Mouse (Mus musculus) kidney, adult 2 months (tissue): ENCODE data around the gene Tm6sf1. TPM values are rescaled to one million over a fixed set of nuclear protein-coding genes. Genes with fewer than 3 reads are reported as not detected.

Source experiments
- DNase-seq: peaks from one replicate; pipeline ENCODE4 v3.0.0; 2021
- H3K27ac ChIP-seq: fragments of 200-500 bp; 2 replicates; pipeline ENCODE4 v1.5.1; 2012; ENCODE audit warnings: low read depth, low read length, control low read depth, inconsistent platforms; ENCODE audit not compliant: insufficient read depth
- H3K27me3 ChIP-seq: fragments of 200-500 bp; replicated peaks from 2 replicates; pipeline ENCODE4 v1.6.1; 2012; ENCODE audit warnings: mild to moderate bottlenecking, moderate library complexity, low read length, inconsistent platforms; ENCODE audit not compliant: control insufficient read depth, insufficient read depth
- H3K36me3 ChIP-seq: fragments of 200-500 bp; 2 replicates; pipeline ENCODE4 v1.6.1; 2012; ENCODE audit warnings: mild to moderate bottlenecking, moderate library complexity, low read length, inconsistent platforms; ENCODE audit not compliant: control insufficient read depth, insufficient read depth
- H3K4me1 ChIP-seq: fragments of 200-500 bp; 2 replicates; pipeline ENCODE4 v1.6.1; 2011; ENCODE audit warnings: low read length; ENCODE audit not compliant: control insufficient read depth, insufficient read depth
- H3K4me3 ChIP-seq: fragments of 200-500 bp; 2 replicates; pipeline ENCODE4 v1.5.1; 2011; ENCODE audit warnings: mild to moderate bottlenecking, low read depth, low read length, control low read depth; ENCODE audit not compliant: insufficient read depth
- CTCF ChIP-seq: fragments of 200-500 bp; conservative IDR thresholded peaks from 2 replicates; pipeline ENCODE4 v1.5.1; 2011; ENCODE audit warnings: low read depth, mild to moderate bottlenecking, control low read depth, low read length, moderate library complexity, mixed read lengths; ENCODE audit not compliant: insufficient read depth, insufficient read length
- POLR2A ChIP-seq: fragments of 200-500 bp; IDR thresholded peaks from one replicate; pipeline ENCODE4 v1.6.1; 2011; ENCODE audit warnings: low read depth, low read length, control low read depth
- WGBS: fragments of 180-500 bp; shearing (Covaris S2); methylation state at CpG from one replicate; pipeline ENCODE4 v1.1.7; 2018; 5-methylcytosine and 5-hydroxymethylcytosine counted together
- polyA plus RNA-seq: library from polyadenylated mRNA; depleted of rRNA; stranded (reverse); fragments of >200 nt; gene quantifications from 2 replicates; pipeline ENCODE4 v1.2.3, GENCODE M21; 2012

Gene Tm6sf1
- polyA plus RNA-seq, 1 experiment = 17.0 TPM

GRCm38 (mm10) chr7:81850171-81850570 is 8.6 kb upstream of the Tm6sf1 start:
- no peak for TF ChIP-seq CTCF
- no peak for TF ChIP-seq POLR2A
- Histone ChIP-seq H3K27ac (no peak overlapping the region), H3K27me3 (no peaks in the 10 kb centered on the region)

GRCm38 (mm10) chr7:81851706-81852105 is 7.1 kb upstream of the Tm6sf1 start:
- Histone ChIP-seq H3K36me3 (no peaks in the 10 kb centered on the region), H3K4me3 (no peak overlapping the region), H3K4me1 (peaks cover 3% of the 10 kb centered on the region; the same call in 1 of the 2 replicates), H3K27me3 (no peaks in the 10 kb centered on the region), H3K27ac (peak overlapping the region; percentile 70)
- peak; percentile 57 for DNase-seq
- 72% methylated on average over 3 of the region's 3 CpGs for whole genome bisulfite sequencing
- TF ChIP-seq POLR2A = no peak
- TF ChIP-seq CTCF = no peak

More at GRCm38 (mm10) chr7:81850171-81850570, 8.6 kb upstream of the Tm6sf1 start:
- H3K4me1 ChIP-seq = peaks cover 3% of the 10 kb centered on the region; the same call in 1 of the 2 replicates
- no peak for DNase-seq
- no peak overlapping the region for H3K4me3 ChIP-seq
- WGBS = 61% methylated on average over 6 of the region's 6 CpGs
- H3K36me3 ChIP-seq = no peaks in the 10 kb centered on the region

- TF ChIP-seq CTCF = no peak
- 53% methylated on average over 8 of the region's 8 CpGs for WGBS
- Histone ChIP-seq H3K4me1 (peaks cover 3% of the 10 kb centered on the region; the same call in 1 of the 2 replicates), H3K27ac (no peak overlapping the region), H3K36me3 (no peaks in the 10 kb centered on the region), H3K4me3 (no peak overlapping the region), H3K27me3 (no peaks in the 10 kb centered on the region)
- DNase-seq = no peak
Observed at GRCm38 (mm10) chr7:81854568-81855307, 4.1 kb upstream of the Tm6sf1 start.

GRCm38 (mm10) chr7:81855694-81856093 is 3.1 kb upstream of the Tm6sf1 start, which contains the start of gene Gm10160:
Gm10160 (minus strand) TSS chr7:81855794.
- 93% methylated on average over 1 of the region's 1 CpGs for WGBS
- Histone ChIP-seq H3K27me3 (no peaks in the 10 kb centered on the region), H3K4me1 (peaks cover 3% of the 10 kb centered on the region; the same call in 1 of the 2 replicates), H3K4me3 (no peak within 1 kb of the TSS), H3K36me3 (no peaks in the 10 kb centered on the region), H3K27ac (no peak within 1 kb of the TSS)
- no peak for DNase-seq
- TF ChIP-seq POLR2A (no peak), CTCF (no peak)

GRCm38 (mm10) chr7:81856221-81856620 is 2.6 kb upstream of the Tm6sf1 start:
- H3K27me3 ChIP-seq = no peaks in the 10 kb centered on the region
- no peaks in the 10 kb centered on the region for H3K36me3 ChIP-seq
- H3K4me3 ChIP-seq = no peak overlapping the region
- TF ChIP-seq CTCF (no peak), POLR2A (no peak)
- no peak for DNase-seq
- H3K27ac ChIP-seq = no peak overlapping the region
- peaks cover 3% of the 10 kb centered on the region; the same call in 1 of the 2 replicates for H3K4me1 ChIP-seq
- 70% methylated on average over 4 of the region's 4 CpGs for whole genome bisulfite sequencing

- no peak overlapping the region for H3K4me3 ChIP-seq
- no peak for TF ChIP-seq POLR2A
- TF ChIP-seq CTCF = no peak
- H3K4me1 ChIP-seq = no peaks in the 10 kb centered on the region
- H3K27me3 ChIP-seq = no peaks in the 10 kb centered on the region
- no peak for DNase-seq
- 26% methylated on average over 9 of the region's 9 CpGs for WGBS
- no peaks in the 10 kb centered on the region for H3K36me3 ChIP-seq
- H3K27ac ChIP-seq = no peak overlapping the region
Observed at GRCm38 (mm10) chr7:81858236-81858635, 565 bp upstream of the Tm6sf1 start.

GRCm38 (mm10) chr7:81860071-81860470 is 1.3 kb downstream of the Tm6sf1 start:
- no peaks in the 10 kb centered on the region for H3K36me3 ChIP-seq
- H3K27me3 ChIP-seq = no peaks in the 10 kb centered on the region
- peak; percentile 39 for DNase-seq
- 35% methylated on average over 11 of the region's 11 CpGs for WGBS
- TF ChIP-seq CTCF = no peak
- no peak for TF ChIP-seq POLR2A
- H3K4me3 ChIP-seq = peak overlapping the region; percentile 41
- H3K4me1 ChIP-seq = no peaks in the 10 kb centered on the region
- peak overlapping the region; percentile 43; the same call in 1 of the 2 replicates for H3K27ac ChIP-seq

- Histone ChIP-seq H3K36me3 (no peaks in the 10 kb centered on the region), H3K4me1 (no peaks in the 10 kb centered on the region), H3K4me3 (no peak overlapping the region), H3K27me3 (no peaks in the 10 kb centered on the region), H3K27ac (no peak overlapping the region)
- TF ChIP-seq CTCF (no peak), POLR2A (no peak)
- no peak for DNase-seq
- 48% methylated on average over 5 of the region's 5 CpGs for WGBS
Observed at GRCm38 (mm10) chr7:81860996-81861395, 2.2 kb downstream of the Tm6sf1 start.
